Mouse (Mus musculus) cerebral cortex, adult 2 months (tissue): ENCODE results near the gene Rad50.

Experiments
- WGBS: fragments of 180-500 bp; shearing (Covaris S2); methylation state at CpG from one replicate; pipeline ENCODE4 v1.1.7; 2018; 5-methylcytosine and 5-hydroxymethylcytosine counted together

Gene Rad50

GRCm38 (mm10) chr11:53706934-53707717 lies at the start of gene Rad50:
Gene Rad50, minus strand, starts transcription at chr11:53707319.
- WGBS, result 3% methylated on average over 55 of the region's 55 CpGs

DNA sequence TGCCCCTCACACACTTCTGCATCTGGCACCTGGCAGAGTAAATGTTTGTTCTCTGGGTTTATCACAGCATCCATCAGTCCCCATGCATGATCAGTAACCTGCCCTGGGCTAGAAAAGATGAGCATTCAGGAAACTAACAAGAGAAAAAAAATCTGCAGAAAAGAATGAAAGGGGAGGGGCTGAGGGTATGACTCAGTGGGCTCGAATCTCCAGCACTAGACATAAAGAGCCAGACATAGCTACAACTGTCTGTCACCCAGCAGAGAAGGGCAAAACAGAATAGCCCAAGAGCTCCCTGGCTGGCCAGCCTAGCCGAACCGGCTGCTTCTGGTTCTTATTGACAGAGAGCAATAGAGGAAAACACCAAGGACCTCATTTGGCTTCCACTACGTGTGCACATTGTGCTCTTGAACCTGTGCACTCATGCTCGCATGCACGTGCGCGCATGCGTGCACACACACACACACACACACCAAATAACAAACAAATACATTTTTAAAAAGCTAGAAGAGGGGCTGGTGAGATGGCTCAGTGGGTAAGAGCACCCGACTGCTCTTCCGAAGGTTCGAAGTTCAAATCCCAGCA lies 48.0 kb upstream of the Rad50 start:
- WGBS, result 88% methylated on average over 12 of the region's 12 CpGs

GRCm38 (mm10) chr11:53749716-53750352 lies 42.7 kb upstream of the Rad50 start:
- WGBS, result 56% methylated on average over 5 of the region's 5 CpGs

DNA sequence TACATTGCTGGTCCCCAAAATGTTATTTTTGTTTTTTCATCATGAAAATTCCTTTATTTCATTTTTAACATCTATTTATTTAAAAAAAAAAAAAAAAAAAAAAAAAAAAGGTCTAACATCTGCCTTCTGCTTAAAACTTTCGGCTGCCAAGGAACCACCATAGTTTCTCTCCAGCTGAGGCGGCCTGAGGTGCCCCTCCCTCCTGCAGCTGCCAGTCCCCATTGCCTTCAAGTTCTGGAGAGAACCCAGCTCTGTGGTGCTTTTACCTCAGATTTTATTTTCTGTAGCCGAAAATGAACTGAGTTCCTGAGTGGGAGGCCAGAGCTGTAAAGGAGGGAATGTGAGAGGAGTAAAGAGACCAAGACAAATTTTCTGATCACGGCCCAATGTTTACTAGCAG lies 42.2 kb upstream of the Rad50 start:
- 42% methylated on average over 4 of the region's 4 CpGs for WGBS

- WGBS, result 88% methylated on average over 6 of the region's 6 CpGs
Measured at GRCm38 (mm10) chr11:53748614-53749013, 41.5 kb upstream of the Rad50 start.

GRCm38 (mm10) chr11:53747985-53748384 lies 40.9 kb upstream of the Rad50 start:
- 90% methylated on average over 9 of the region's 9 CpGs for WGBS

DNA sequence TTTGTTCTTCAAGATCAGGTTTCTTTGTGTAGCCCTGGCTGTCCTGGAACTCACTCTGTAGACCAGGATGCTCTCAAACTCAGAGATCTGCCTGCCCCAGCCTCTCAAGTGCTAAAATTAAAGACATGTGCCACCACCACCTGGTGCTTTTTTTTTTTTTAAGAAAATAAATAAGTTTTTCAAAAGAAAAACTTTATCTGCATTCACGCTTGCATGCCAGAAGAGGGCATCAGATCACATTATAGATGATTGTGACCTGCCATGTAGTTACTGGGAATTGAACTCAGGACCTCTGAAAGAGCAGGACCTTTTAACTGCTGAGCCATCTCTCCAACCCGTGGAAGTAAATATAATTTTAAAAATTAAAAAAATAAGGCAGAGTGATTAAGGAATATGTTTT lies 38.1 kb upstream of the Rad50 start:
- 92% methylated on average over 2 of the region's 2 CpGs for WGBS

DNA sequence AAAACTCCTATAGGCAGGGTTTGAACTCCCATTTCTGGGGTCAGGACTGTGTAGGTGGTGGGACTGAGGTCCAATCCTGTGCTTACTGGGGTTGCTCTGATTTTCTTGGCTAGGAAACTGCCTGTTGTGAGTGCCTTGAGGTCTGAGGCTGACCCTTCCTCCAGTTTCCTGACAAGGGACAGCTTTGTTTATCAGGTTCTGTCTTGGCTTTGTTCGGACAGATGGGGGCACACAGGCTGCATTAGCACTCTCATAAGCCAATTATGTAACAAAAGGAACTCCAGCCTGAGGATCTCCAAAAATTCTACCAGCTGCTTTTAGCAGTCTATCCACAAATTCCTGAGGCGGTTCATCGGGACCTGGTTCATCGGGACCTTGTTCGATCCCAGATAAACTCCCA lies 35.2 kb upstream of the Rad50 start:
- 35% methylated on average over 5 of the region's 5 CpGs for WGBS

DNA sequence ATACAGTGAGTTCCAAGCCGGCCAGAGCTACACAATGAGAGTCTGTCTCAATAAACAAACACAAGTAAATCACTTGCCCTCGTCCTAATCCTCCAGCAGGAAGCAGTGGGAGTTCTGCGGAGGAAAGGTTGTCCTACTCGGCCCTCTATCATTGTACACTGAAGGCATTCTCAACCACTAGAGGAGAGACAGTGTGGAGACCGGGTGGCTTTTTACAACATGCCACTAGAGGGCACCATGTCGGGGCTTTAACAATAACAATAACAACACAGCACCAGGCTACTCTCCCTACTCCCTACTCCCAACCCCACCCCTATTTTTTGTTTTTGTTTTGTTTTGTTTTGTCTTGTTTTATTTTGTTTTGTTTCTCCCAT lies 30.4 kb upstream of the Rad50 start:
- 22% methylated on average over 6 of the region's 6 CpGs for WGBS

- WGBS, result 42% methylated on average over 14 of the region's 14 CpGs
Measured at GRCm38 (mm10) chr11:53736771-53737572, 29.9 kb upstream of the Rad50 start.

GRCm38 (mm10) chr11:53735682-53736245 lies 28.6 kb upstream of the Rad50 start:
- WGBS, result 17% methylated on average over 17 of the region's 17 CpGs

GRCm38 (mm10) chr11:53734970-53735681 lies 28.0 kb upstream of the Rad50 start:
- 63% methylated on average over 18 of the region's 18 CpGs for WGBS

GRCm38 (mm10) chr11:53734431-53734830 lies 27.3 kb upstream of the Rad50 start:
- WGBS, result 88% methylated on average over 2 of the region's 2 CpGs

DNA sequence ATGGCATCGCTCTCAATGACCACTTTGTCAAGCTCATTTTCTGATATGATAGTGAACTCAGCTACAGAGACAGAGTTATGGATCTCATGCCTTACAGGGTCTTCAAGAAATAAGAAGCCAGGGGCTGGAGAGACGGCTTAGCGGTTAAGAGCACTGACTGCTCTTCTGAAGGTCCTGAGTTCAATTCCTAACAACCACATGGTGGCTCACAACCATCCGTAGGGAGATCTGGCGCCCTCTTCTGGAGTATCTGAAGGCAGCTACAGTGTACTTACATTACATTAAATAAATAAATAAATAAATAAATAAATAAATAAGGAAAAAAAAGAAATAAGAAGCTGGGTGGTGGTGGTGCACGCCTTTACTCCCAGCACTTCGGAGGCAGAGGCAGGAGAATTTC lies 26.7 kb upstream of the Rad50 start:
- 86% methylated on average over 7 of the region's 7 CpGs for WGBS

DNA sequence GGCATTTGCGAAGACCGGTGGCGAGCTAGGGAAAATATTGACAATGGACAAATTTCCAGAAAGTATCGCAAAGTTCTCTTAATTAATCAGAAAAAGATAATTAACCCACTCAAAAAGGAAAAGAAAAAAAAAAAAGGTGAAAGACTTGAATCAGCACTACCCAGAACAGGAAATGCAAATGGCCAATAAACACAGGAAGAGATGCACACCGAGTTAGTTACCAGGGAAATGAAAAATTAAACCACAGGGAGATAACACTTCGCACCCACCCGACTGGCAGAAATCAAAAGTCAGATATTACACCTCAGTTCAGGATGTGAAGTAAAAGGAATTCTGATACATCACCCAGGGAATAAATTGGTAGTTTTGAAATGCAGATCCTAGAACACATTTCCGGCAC lies 25.1 kb upstream of the Rad50 start:
- WGBS, result 91% methylated on average over 8 of the region's 8 CpGs

DNA sequence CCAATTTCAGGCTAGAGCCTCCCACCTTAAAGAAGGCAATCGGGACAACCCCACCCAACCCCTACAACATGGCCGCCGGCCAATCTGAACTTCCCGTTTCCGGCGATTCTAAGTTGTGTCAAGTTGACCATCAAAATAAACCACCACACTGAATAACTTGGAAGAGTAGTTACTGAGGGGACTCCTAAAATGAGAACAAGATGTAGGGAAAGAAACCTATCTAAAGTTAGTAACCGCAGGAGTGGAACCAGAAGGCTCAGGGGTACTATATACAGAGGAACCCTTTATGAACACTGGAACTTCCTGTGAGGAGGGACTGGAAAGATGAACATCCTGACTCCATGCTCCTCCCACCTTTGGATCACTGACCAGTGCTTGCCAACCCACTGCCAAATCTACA lies 24.3 kb upstream of the Rad50 start:
- WGBS, result 92% methylated on average over 7 of the region's 7 CpGs

DNA sequence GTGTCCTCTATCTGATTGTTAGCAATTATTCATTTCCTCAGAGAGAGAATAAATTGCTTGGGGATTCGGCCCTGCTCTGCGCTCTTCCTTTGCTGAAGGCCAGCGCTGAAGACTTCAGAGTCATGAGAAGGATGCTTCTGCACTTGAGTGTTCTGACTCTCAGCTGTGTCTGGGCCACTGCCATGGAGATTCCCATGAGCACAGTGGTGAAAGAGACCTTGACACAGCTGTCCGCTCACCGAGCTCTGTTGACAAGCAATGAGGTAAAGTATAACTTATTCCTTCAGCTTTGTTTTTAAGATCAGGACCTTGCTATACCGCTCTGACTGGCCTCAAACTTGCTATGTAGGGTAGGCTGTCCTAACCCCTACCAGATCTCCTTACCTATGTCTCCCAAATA lies 13.6 kb upstream of the Rad50 start, which contains the start of gene Il5:
Gene Il5, plus strand, starts transcription at position 80 of the 400 bp plus-strand sequence.
- 92% methylated on average over 6 of the region's 6 CpGs for WGBS

DNA sequence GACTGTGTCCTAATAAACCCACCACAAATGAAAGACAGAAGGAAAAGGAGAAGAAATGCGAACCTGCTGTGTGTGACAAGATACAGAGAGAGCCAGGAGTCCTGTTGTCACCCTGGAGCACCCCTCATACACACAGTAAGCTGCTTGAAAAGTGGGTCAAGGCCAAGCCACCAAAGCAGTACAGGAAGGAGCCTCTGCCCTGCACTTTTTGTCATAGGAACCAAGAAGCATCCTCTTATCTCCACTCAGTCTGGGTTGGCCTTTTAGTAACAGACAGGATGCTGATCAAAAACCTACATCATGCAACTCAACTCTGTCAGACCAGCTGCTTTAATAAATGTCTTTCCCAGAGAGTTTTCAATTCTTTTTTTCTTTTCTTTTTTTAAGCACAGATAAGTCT lies 12.6 kb upstream of the Rad50 start:
- 67% methylated on average over 1 of the region's 1 CpGs for WGBS

DNA sequence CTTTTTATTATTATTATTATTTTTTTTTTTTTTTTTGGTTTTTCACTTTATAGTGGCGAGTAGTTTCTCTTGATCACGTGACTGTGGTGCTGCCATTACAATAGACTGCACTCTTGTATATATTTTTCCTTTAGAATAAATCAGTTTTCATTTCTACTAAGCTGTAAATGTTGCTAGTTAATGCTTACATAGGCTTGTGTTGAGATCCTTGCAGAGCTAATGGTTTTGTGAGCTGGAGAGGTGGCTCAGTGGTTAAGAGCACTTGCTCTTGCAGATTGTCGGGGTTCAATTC lies 545 bp upstream of the Rad50 start:
- WGBS, result 64% methylated on average over 3 of the region's 3 CpGs

DNA sequence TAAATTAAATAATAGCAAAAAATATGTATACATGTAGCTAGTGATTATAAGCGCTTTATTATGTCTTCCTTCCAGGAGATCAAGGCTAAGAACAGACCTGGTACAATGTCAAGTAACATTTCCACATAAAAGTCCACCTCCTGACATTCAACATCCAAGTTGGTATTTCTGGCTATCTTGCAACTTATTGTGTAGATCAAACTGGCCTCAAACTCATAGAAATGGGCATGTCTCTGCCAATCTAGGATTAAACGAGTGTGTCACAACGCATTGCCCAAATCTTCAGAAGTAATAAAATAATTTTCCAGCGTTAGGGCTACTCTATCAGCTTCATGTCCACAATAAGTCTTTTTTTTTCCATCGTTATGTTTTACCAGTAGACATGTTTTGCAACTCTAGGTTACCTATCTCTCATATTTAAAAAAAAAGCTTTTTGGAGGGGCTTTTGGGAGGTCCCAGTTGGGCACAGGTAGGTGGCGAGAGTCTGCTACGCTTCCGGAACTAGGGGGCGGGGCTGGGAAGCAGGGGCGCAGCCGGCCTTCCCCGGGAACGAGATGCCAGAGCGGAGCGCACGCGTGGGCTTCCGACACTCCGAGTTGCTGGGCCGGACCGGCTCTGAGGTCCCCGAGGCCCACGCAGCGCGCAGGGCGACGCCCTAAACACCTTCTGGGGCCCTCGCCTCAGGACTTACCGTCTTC lies 734 bp downstream of the Rad50 start:
- WGBS, result 6% methylated on average over 29 of the region's 29 CpGs

DNA sequence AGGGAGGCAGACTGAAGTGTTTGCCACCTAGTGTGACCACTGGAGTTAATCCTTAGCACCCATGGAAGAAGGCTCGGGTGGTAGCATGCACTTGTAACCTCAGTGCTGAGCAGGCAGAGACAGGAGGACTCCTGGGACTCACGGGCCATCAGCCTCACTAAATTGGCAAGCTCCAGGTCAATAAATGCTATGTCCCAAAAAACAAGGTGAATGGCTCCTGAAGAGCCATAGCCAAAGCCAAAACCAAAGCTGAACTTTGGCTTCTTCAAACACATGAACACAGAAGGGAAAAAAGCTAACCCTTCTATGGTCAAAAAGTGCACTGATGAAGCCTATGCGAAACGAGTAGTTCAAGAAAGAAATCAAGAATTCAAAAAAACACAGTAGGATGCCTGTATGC lies 7.8 kb downstream of the Rad50 start:
- 91% methylated on average over 4 of the region's 4 CpGs for WGBS
